Mouse (Mus musculus): Measurements from ENCODE around the gene Arhgef7. TPM values are rescaled to one million over a fixed set of nuclear protein-coding genes. Genes with fewer than 3 reads are reported as not detected.

Arhgef7 gene
- polyA plus RNA-seq, 1 experiment from 2014 or later = 53.0 TPM

DNA sequence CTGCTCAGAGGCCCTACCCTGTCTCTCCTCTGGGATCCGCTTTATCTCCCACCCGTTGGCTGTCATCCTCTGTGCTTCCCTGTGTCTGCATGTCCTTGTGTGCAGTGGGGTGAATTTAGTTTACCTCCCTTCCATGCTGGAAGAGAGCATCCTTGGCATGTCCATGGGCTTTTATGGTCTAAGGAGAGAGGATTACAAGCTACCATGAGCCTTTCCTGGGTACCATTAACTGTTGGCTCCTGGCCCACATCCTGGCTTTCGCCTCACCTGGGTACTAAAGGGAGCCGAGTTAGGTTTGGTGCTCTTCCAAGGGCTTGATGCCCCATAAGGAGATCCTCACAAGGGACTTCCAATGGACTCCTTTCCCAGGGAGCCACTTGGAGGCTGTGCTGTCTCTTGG, 53.1 kb downstream of the Arhgef7 start:
- Histone ChIP-seq H3K27ac (no peak overlapping the region), H3K4me2 (no peak overlapping the region), H3K36me3 (peaks cover 45% of the 10 kb centered on the region), H3K9ac (replicated peaks) (no peak overlapping the region), H3K4me3 (replicated peaks) (no peak overlapping the region), H3K4me1 (replicated peaks) (peaks cover 21% of the 10 kb centered on the region), H3K9me3 (no peaks in the 10 kb centered on the region), H3K27me3 (no peaks in the 10 kb centered on the region)
- no peak for ATAC-seq (ENCODE audit: insufficient number of reproducible peaks, insufficient read depth, low FRiP score, low TSS enrichment, low read depth)
- 90% methylated on average over 4 of the region's 4 CpGs for WGBS

DNA sequence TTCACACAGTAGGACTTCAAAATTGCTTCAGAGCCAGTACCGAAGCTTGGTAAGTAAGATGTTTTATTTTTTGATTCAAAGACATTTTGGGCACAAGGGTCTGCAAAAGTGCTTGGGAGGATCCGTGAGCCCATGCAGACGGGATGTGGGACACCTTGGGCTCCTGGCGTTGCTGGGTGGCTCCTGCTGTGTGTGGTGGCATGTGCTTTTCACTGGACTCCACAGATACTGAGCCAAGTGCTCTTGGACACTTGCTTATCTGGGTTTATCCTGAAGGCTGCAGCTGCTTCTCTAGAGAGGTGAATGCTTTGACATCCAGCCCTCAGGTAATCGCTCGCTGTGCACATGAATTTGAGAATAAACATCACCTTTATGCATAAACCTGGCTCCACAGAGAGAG, 55.1 kb downstream of the Arhgef7 start:
- H3K4me1 ChIP-seq (replicated peaks) = peaks cover 13% of the 10 kb centered on the region
- no peaks in the 10 kb centered on the region for H3K27me3 ChIP-seq
- H3K36me3 ChIP-seq = peaks cover 60% of the 10 kb centered on the region
- H3K9ac ChIP-seq (replicated peaks) = no peak overlapping the region
- no peak for ATAC-seq (ENCODE audit: insufficient number of reproducible peaks, insufficient read depth, low FRiP score, low TSS enrichment, low read depth)
- H3K9me3 ChIP-seq = no peaks in the 10 kb centered on the region
- H3K4me3 ChIP-seq (replicated peaks) = no peak overlapping the region
- H3K4me2 ChIP-seq = no peak overlapping the region
- no peak overlapping the region for H3K27ac ChIP-seq
- WGBS = 92% methylated on average over 6 of the region's 6 CpGs

DNA sequence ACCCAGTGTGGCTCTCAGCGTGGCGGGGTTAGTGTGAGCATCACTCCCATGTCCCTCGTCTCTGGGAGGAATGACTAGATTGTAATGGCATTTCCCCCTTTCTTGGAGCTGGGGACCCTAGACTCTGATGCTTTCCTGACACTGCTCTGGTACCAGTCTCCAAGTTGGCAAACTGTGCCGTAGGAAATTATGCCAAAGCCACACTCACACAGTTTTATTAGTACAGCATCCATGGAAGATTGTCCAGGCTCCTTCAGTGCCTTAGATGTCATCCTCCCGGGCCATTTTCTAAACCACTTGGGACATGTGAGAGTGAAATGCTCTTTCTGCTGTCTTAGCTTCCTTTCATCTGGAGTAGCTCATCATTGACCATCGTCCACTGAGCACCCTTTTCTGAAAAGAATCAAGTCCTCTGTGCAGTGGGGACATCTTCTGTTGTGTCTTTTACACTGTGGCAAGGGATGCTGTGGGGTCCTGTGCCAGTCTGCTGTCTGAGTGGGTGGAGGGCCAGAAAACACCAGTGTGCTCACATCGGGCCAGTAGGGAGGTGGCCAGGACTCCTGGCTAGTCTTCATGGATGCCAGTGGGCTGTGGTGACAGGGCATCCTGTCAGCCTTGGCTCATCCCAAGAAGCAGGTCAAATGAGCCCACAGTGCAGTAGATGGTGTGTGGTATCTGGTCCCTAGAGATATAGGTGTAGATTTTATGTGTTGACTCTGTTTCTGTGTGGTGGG, 56.5 kb downstream of the Arhgef7 start:
- ATAC-seq (ENCODE audit: insufficient number of reproducible peaks, insufficient read depth, low FRiP score, low TSS enrichment, low read depth) = no peak
- peaks cover 13% of the 10 kb centered on the region for H3K4me1 ChIP-seq (replicated peaks)
- no peak overlapping the region for H3K27ac ChIP-seq
- no peak overlapping the region for H3K4me2 ChIP-seq
- H3K36me3 ChIP-seq = peaks cover 60% of the 10 kb centered on the region
- H3K4me3 ChIP-seq (replicated peaks) = no peak overlapping the region
- no peak overlapping the region for H3K9ac ChIP-seq (replicated peaks)
- 92% methylated on average over 7 of the region's 7 CpGs for WGBS
- H3K27me3 ChIP-seq = no peaks in the 10 kb centered on the region
- H3K9me3 ChIP-seq = no peaks in the 10 kb centered on the region

DNA sequence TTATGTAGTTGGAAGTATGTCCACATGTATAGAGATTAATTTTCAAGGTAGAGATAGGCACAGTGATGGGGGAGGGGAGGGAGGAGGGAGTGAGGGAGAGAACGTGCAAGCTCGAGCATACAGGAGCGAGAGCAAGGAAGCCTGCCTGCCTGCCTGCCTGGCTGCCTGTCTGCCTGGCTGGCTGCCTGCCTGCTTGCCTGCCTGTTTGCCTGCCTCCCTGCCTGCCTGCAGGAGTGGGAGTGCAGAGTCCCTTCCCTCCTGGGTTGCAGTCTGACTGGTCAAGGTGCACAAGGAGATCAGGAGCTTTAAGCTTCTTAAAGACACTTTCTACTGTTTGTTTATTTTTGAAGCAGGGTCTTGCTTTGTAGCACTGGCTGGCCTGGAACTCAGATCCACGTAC, 57.6 kb downstream of the Arhgef7 start:
- H3K4me2 ChIP-seq = no peak overlapping the region
- peaks cover 11% of the 10 kb centered on the region for H3K4me1 ChIP-seq (replicated peaks)
- no peak overlapping the region for H3K4me3 ChIP-seq (replicated peaks)
- no peaks in the 10 kb centered on the region for H3K9me3 ChIP-seq
- WGBS = 69% methylated on average over 4 of the region's 4 CpGs
- ATAC-seq (ENCODE audit: insufficient number of reproducible peaks, insufficient read depth, low FRiP score, low TSS enrichment, low read depth) = no peak
- no peak overlapping the region for H3K27ac ChIP-seq
- H3K9ac ChIP-seq (replicated peaks) = no peak overlapping the region
- H3K36me3 ChIP-seq = peaks cover 60% of the 10 kb centered on the region
- H3K27me3 ChIP-seq = no peaks in the 10 kb centered on the region

DNA sequence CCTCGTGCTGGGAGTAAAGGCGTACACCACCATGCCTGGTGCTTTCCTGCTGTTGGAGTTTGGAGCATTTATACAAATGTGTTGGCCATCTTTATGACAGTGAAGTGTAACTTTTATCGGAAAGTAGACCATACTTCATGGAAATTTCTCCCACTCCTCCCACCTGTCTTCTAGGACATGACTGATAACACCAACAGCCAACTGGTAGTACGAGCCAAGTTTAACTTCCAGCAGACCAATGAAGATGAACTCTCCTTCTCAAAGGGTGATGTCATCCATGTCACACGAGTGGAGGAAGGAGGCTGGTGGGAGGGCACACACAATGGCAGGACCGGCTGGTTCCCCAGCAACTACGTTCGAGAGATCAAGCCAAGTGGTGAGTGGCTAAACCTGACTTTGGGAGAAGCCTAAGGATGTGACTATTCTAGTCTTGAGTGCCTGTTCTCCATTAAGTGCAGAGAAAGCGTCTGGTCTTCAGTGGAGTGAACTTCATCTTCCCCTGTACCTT, 58.1 kb downstream of the Arhgef7 start:
- no peak overlapping the region for H3K9ac ChIP-seq (replicated peaks)
- no peak overlapping the region for H3K27ac ChIP-seq
- no peaks in the 10 kb centered on the region for H3K27me3 ChIP-seq
- 88% methylated on average over 9 of the region's 9 CpGs for WGBS
- no peak for ATAC-seq (ENCODE audit: insufficient number of reproducible peaks, insufficient read depth, low FRiP score, low TSS enrichment, low read depth)
- peaks cover 11% of the 10 kb centered on the region for H3K4me1 ChIP-seq (replicated peaks)
- peaks cover 62% of the 10 kb centered on the region for H3K36me3 ChIP-seq
- no peaks in the 10 kb centered on the region for H3K9me3 ChIP-seq
- no peak overlapping the region for H3K4me2 ChIP-seq
- no peak overlapping the region for H3K4me3 ChIP-seq (replicated peaks)

DNA sequence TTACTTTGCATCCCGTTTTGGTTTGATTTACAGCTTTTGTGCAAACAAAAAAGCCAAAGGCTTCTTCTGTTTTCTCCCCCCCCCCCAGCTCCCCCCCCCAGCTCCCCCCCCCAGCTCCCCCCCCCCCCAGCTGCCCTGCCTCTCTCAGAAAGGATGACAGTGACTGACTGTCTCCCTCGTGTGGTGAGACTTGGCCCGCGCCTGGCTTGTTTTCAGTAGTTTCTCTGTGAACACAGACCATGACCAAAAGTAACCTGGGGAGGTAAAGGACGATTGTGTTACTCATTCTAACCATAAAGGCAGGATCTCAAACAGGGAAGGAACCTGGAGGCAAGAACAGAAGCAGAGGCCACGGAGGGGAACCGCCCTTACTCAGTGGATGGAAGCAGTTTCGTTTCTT, 60.7 kb downstream of the Arhgef7 start:
- Histone ChIP-seq H3K9me3 (no peaks in the 10 kb centered on the region), H3K4me1 (replicated peaks) (peaks cover 11% of the 10 kb centered on the region), H3K9ac (replicated peaks) (no peak overlapping the region), H3K27me3 (no peaks in the 10 kb centered on the region), H3K4me3 (replicated peaks) (no peak overlapping the region), H3K27ac (no peak overlapping the region), H3K4me2 (no peak overlapping the region), H3K36me3 (peaks cover 64% of the 10 kb centered on the region)
- WGBS = 60% methylated on average over 8 of the region's 8 CpGs
- no peak for ATAC-seq (ENCODE audit: insufficient number of reproducible peaks, insufficient read depth, low FRiP score, low TSS enrichment, low read depth)

DNA sequence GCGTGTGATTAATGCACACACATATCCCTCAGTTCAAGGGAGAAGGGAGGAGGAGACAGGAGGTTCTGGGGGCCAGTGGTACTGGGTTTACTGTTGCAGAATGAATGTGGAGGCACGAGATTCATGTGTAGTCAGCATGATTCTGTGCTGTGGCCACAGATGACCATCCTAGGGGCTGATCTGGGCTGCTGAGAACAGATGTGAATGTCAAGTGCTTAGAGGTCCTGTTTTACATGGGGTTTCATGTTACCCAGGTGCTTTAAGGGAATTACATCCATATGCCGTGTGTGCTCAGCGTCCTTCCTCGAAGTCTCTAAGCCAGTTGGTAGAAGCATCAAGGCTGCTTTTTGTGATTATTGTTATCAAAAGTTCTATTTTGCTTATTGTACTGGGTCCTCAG, 61.6 kb downstream of the Arhgef7 start:
- ATAC-seq (ENCODE audit: insufficient number of reproducible peaks, insufficient read depth, low FRiP score, low TSS enrichment, low read depth) = peak; percentile 76; the same call in 1 of the 2 replicates
- Histone ChIP-seq H3K9ac (replicated peaks) (no peak overlapping the region), H3K4me3 (replicated peaks) (no peak overlapping the region), H3K4me1 (replicated peaks) (peaks cover 11% of the 10 kb centered on the region), H3K27me3 (no peaks in the 10 kb centered on the region), H3K36me3 (peaks cover 58% of the 10 kb centered on the region), H3K4me2 (no peak overlapping the region), H3K9me3 (no peaks in the 10 kb centered on the region), H3K27ac (peak overlapping the region; percentile 62; the same call in 1 of the 2 replicates)
- WGBS = 38% methylated on average over 5 of the region's 5 CpGs

DNA sequence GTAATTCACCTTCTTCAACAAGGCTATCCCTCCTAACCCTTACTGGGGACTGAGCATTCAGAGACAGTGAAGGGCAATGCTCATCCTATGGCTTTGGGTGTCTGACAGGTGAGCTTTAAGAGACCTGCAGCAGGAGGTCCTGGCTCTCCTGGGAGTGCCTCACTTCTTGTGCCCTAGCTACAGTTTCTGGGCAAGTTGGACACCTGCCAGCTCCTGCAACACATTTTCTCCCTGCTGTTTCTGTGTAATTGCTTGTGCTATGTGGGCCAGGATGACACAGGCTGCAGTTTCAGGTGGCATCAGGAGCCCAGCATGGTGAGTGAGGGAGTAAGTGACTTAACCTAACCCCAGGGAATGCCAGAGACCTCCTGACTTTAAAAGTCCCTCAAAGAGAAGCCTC, 67.4 kb downstream of the Arhgef7 start:
- H3K36me3 ChIP-seq = peaks cover 77% of the 10 kb centered on the region
- H3K27me3 ChIP-seq = no peaks in the 10 kb centered on the region
- ATAC-seq (ENCODE audit: insufficient number of reproducible peaks, insufficient read depth, low FRiP score, low TSS enrichment, low read depth) = no peak
- no peak overlapping the region for H3K9ac ChIP-seq (replicated peaks)
- no peak overlapping the region for H3K4me3 ChIP-seq (replicated peaks)
- no peaks in the 10 kb centered on the region for H3K9me3 ChIP-seq
- no peak overlapping the region for H3K27ac ChIP-seq
- H3K4me2 ChIP-seq = no peak overlapping the region
- H3K4me1 ChIP-seq (replicated peaks) = no peaks in the 10 kb centered on the region

DNA sequence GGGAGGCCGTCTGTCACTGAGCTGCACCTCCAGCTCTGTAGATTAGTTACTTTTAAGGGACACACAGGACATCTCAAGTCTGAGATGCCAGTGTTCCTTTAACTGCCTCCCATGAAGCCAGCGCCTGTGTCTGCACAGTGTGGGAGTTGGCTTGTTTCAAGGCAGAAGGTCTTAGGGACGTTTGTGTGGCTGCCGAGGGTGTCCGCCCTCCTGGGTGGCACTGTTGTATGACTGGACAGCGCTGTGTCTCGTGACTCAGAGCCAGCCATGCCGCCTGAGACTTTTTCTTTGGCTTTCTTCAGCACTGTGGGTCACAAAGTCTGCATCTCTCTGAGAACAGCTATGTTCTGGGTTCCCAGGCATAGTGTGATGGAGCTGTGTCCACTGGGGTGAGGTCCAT, 69.6 kb downstream of the Arhgef7 start:
- 88% methylated on average over 8 of the region's 8 CpGs for WGBS
- peaks cover 72% of the 10 kb centered on the region for H3K36me3 ChIP-seq
- H3K27me3 ChIP-seq = no peaks in the 10 kb centered on the region
- H3K9me3 ChIP-seq = no peaks in the 10 kb centered on the region
- 0 out of 2 replicates have a peak, but pooled peaks cover 4% of the 10 kb centered on the region for H3K4me1 ChIP-seq (replicated peaks)
- no peak for ATAC-seq (ENCODE audit: insufficient number of reproducible peaks, insufficient read depth, low FRiP score, low TSS enrichment, low read depth)
- no peak overlapping the region for H3K9ac ChIP-seq (replicated peaks)
- H3K4me3 ChIP-seq (replicated peaks) = no peak overlapping the region
- no peak overlapping the region for H3K4me2 ChIP-seq
- no peak overlapping the region for H3K27ac ChIP-seq

DNA sequence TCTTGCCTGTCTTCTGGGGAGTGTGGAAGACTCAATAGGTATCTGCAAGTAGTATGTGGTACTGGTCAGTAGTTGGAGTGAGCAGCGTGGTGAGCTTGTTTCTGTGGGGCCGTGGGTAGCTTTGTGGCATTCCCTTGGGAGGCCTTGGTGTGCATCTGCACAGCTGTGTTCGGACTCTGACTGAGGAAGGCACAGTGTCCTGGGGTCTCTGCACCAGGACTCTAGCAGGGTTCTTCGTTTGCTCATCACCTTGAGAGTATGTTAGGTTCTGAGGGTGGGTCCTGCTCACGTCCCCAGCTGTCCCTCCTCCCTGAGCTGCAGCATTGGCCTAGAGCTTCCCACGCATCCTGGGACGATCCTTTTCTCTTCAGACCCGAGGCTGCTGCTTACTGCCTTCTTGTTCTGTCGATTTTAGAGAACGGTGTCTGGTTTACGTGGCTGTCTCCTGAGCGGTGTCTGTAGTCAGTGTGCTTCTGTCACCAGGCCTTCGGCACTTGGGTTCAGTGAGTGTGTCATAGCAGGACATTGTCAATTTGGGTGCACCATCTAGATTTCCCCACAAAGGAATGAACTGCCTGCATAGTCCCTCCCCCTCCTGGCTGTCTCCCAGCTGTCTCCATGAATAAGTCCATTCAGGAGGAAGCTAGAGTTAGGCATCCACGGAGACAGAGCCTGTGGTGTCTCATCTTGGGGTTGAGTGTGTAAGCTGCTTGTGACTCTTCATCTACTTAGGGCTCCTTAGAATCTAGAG, 70.4 kb downstream of the Arhgef7 start:
- no peaks in the 10 kb centered on the region for H3K27me3 ChIP-seq
- WGBS = 89% methylated on average over 14 of the region's 14 CpGs
- 0 out of 2 replicates have a peak, but pooled peaks cover 4% of the 10 kb centered on the region for H3K4me1 ChIP-seq (replicated peaks)
- H3K27ac ChIP-seq = no peak overlapping the region
- peaks cover 68% of the 10 kb centered on the region for H3K36me3 ChIP-seq
- no peak overlapping the region for H3K4me3 ChIP-seq (replicated peaks)
- no peak overlapping the region for H3K9ac ChIP-seq (replicated peaks)
- H3K9me3 ChIP-seq = no peaks in the 10 kb centered on the region
- no peak overlapping the region for H3K4me2 ChIP-seq
- ATAC-seq (ENCODE audit: insufficient number of reproducible peaks, insufficient read depth, low FRiP score, low TSS enrichment, low read depth) = no peak

DNA sequence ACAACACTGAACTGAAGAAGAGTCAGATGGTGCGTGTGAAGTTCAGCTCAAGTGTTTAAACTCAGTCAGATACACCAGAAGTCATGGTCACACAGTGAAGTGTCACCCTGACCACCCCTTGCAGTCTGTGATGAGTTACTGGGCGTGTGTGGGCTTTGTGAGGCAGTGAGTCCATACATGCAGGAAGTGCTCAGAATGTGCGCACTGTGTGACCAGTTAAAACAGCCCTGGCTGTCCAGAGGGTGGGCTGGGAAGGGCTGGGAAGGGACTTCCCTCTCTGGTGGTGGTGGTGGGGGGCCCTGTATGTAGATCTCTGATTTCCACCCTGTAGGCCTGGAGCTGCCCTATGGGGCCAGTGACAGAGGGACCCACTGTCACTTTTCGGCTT, 71.0 kb downstream of the Arhgef7 start:
- ATAC-seq (ENCODE audit: insufficient number of reproducible peaks, insufficient read depth, low FRiP score, low TSS enrichment, low read depth) = no peak
- H3K27me3 ChIP-seq = no peaks in the 10 kb centered on the region
- no peak overlapping the region for H3K4me2 ChIP-seq
- H3K27ac ChIP-seq = no peak overlapping the region
- H3K4me3 ChIP-seq (replicated peaks) = no peak overlapping the region
- 90% methylated on average over 4 of the region's 4 CpGs for WGBS
- H3K36me3 ChIP-seq = peaks cover 68% of the 10 kb centered on the region
- H3K9ac ChIP-seq (replicated peaks) = no peak overlapping the region
- no peaks in the 10 kb centered on the region for H3K9me3 ChIP-seq
- H3K4me1 ChIP-seq (replicated peaks) = 0 out of 2 replicates have a peak, but pooled peaks cover 4% of the 10 kb centered on the region

Data from limb, embryonic 12.5 days (tissue).